Mouse (Mus musculus) liver, adult (tissue): ENCODE measurements around the gene Erlin1.

Experiments used
- GATA4 ChIP-seq: IDR thresholded peaks from 2 replicates; pipeline ENCODE4 v1.6.1; 2014; ENCODE audit warnings: mild to moderate bottlenecking, low read length; ENCODE audit not compliant: insufficient replicate concordance

The Erlin1 gene

GRCm38 (mm10) chr19:44069914-44070232 lies 288 bp upstream of the Erlin1 start:
- TF ChIP-seq GATA4 = no peak

GRCm38 (mm10) chr19:44068232-44068631 lies 1.4 kb downstream of the Erlin1 start:
- TF ChIP-seq GATA4 = no peak

GRCm38 (mm10) chr19:44067323-44068049 lies 2.1 kb downstream of the Erlin1 start:
- TF ChIP-seq GATA4 = no peak

GRCm38 (mm10) chr19:44064734-44065133 lies 4.9 kb downstream of the Erlin1 start:
- no peak for TF ChIP-seq GATA4

GRCm38 (mm10) chr19:44063773-44064172 lies 5.8 kb downstream of the Erlin1 start:
- no peak for TF ChIP-seq GATA4

GRCm38 (mm10) chr19:44060226-44060625 lies 9.4 kb downstream of the Erlin1 start:
- TF ChIP-seq GATA4 = no peak

- no peak for TF ChIP-seq GATA4
Observed at GRCm38 (mm10) chr19:44055173-44055826, 14.3 kb downstream of the Erlin1 start.

- TF ChIP-seq GATA4 = no peak
Observed at GRCm38 (mm10) chr19:44050388-44050787, 19.2 kb downstream of the Erlin1 start.

GRCm38 (mm10) chr19:44049282-44049681 lies 20.3 kb downstream of the Erlin1 start:
- TF ChIP-seq GATA4 = no peak

- TF ChIP-seq GATA4 = no peak
Observed at GRCm38 (mm10) chr19:44045847-44046246, 23.7 kb downstream of the Erlin1 start.

GRCm38 (mm10) chr19:44042121-44042520 lies 27.5 kb downstream of the Erlin1 start:
- no peak for TF ChIP-seq GATA4

GRCm38 (mm10) chr19:44033396-44033795 lies 36.2 kb downstream of the Erlin1 start:
- TF ChIP-seq GATA4 = no peak

- TF ChIP-seq GATA4 = no peak
Observed at GRCm38 (mm10) chr19:44032046-44032744, 37.4 kb downstream of the Erlin1 start.

GRCm38 (mm10) chr19:44030024-44030423 lies 39.6 kb downstream of the Erlin1 start:
- no peak for TF ChIP-seq GATA4

GRCm38 (mm10) chr19:44028972-44029371 lies 40.6 kb downstream of the Erlin1 start, which contains the start of gene Cyp2c23:
Gene Cyp2c23 (minus strand): TSS chr19:44029208.
- no peak for TF ChIP-seq GATA4

- TF ChIP-seq GATA4 = no peak
Observed at GRCm38 (mm10) chr19:44026956-44027530, 42.5 kb downstream of the Erlin1 start.

GRCm38 (mm10) chr19:44024921-44025585 lies 44.5 kb downstream of the Erlin1 start:
- no peak for TF ChIP-seq GATA4
